Mouse (Mus musculus) stomach, embryonic 15.5 days (tissue): ENCODE results near the gene Gatb. TPM values are rescaled to one million over a fixed set of nuclear protein-coding genes. Genes with fewer than 3 reads are reported as not detected.
"Not testable (repeated sequence)": the region's sequence is repeated elsewhere in the genome, so short reads cannot be mapped to it uniquely, and the experiment has no call there.

ENCODE experiments used
- ATAC-seq: fragments of 200-750 bp; cut with Nextera tagmentation; 2 replicates; pipeline ENCODE4 v1.8.0; 2017; ENCODE audit warnings: low read depth, moderate number of reproducible peaks, moderate TSS enrichment; ENCODE audit not compliant: insufficient read depth, low FRiP score
- H3K27ac ChIP-seq: fragments of 300-500 bp; sonication (generic); 2 replicates; pipeline ENCODE4 v1.5.1; 2015; ENCODE audit warnings: mild to moderate bottlenecking, inconsistent platforms
- H3K27me3 ChIP-seq: fragments of 300-500 bp; sonication (generic); replicated peaks from 2 replicates; pipeline ENCODE4 v1.6.1; 2015; ENCODE audit warnings: inconsistent platforms
- H3K36me3 ChIP-seq: fragments of 300-500 bp; sonication (generic); 2 replicates; pipeline ENCODE4 v1.6.1; 2015; ENCODE audit warnings: inconsistent platforms
- H3K4me1 ChIP-seq: fragments of 300-500 bp; sonication (generic); 2 replicates; pipeline ENCODE4 v1.6.1; 2015; ENCODE audit warnings: inconsistent platforms
- H3K4me2 ChIP-seq: fragments of 300-500 bp; sonication (generic); 2 replicates; pipeline ENCODE4 v1.6.1; 2015; ENCODE audit warnings: mild to moderate bottlenecking, inconsistent platforms
- H3K4me3 ChIP-seq: fragments of 300-500 bp; sonication (generic); replicated peaks from 2 replicates; pipeline ENCODE4 v1.5.1; 2015; ENCODE audit warnings: inconsistent platforms
- H3K9ac ChIP-seq: fragments of 300-500 bp; sonication (generic); 2 replicates; pipeline ENCODE4 v1.6.1; 2015; ENCODE audit warnings: inconsistent platforms
- H3K9me3 ChIP-seq: fragments of 300-500 bp; sonication (generic); 2 replicates; pipeline ENCODE4 v1.6.1; 2016; ENCODE audit warnings: inconsistent platforms
- WGBS: fragments of 180-500 bp; shearing (Covaris S2); methylation state at CpG from one replicate; pipeline ENCODE4 v1.1.7; 2015; 5-methylcytosine and 5-hydroxymethylcytosine counted together
- polyA plus RNA-seq: library from polyadenylated mRNA; unstranded; fragments of >200 nt; fragmentation: Nextera tagmentation; extraction: Ambion mirVana; gene quantifications from 2 replicates; pipeline ENCODE4 v1.2.1, GENCODE M21; 2015

Gene Gatb
- polyA plus RNA-seq, 1 experiment from 2014 or later, result 22.2 TPM

- Histone ChIP-seq H3K27me3 (no peaks in the 10 kb centered on the region), H3K4me3 (no peak overlapping the region), H3K27ac (no peak overlapping the region), H3K9me3 (no peaks in the 10 kb centered on the region), H3K4me1 (no peaks in the 10 kb centered on the region), H3K4me2 (no peak overlapping the region), H3K36me3 (no peaks in the 10 kb centered on the region), H3K9ac (no peak overlapping the region)
- 52% methylated on average over 2 of the region's 2 CpGs for WGBS
- ATAC-seq, result no peak
Measured at GRCm38 (mm10) chr3:85571276-85571675, 2.6 kb upstream of the Gatb start.

- not testable (repeated sequence) for H3K4me3 ChIP-seq, H3K27ac ChIP-seq, H3K9ac ChIP-seq, ATAC-seq, H3K9me3 ChIP-seq, H3K4me1 ChIP-seq, H3K27me3 ChIP-seq, H3K4me2 ChIP-seq, H3K36me3 ChIP-seq
- 90% methylated on average over 8 of the region's 8 CpGs for WGBS
Measured at GRCm38 (mm10) chr3:85572502-85572901, 1.4 kb upstream of the Gatb start.

- Histone ChIP-seq H3K27me3 (no peaks in the 10 kb centered on the region), H3K4me3 (peak overlapping the region; percentile 63), H3K36me3 (no peaks in the 10 kb centered on the region), H3K4me2 (peak overlapping the region; percentile 60), H3K9me3 (no peaks in the 10 kb centered on the region), H3K4me1 (no peaks in the 10 kb centered on the region), H3K9ac (no peak overlapping the region), H3K27ac (no peak overlapping the region)
- 18% methylated on average over 6 of the region's 6 CpGs for WGBS
- peak; percentile 4; the same call in 1 of the 2 replicates for ATAC-seq
Measured at GRCm38 (mm10) chr3:85573216-85573863, 579 bp upstream of the Gatb start.

GRCm38 (mm10) chr3:85582726-85583125, 8.8 kb downstream of the Gatb start:
- H3K27ac ChIP-seq, result no peak overlapping the region
- no peaks in the 10 kb centered on the region for H3K9me3 ChIP-seq
- no peaks in the 10 kb centered on the region for H3K4me1 ChIP-seq
- no peak overlapping the region for H3K4me2 ChIP-seq
- H3K4me3 ChIP-seq, result no peak overlapping the region
- 68% methylated on average over 2 of the region's 2 CpGs for WGBS
- no peaks in the 10 kb centered on the region for H3K36me3 ChIP-seq
- ATAC-seq, result no peak
- H3K9ac ChIP-seq, result no peak overlapping the region
- H3K27me3 ChIP-seq, result no peaks in the 10 kb centered on the region

GRCm38 (mm10) chr3:85583194-85583593, 9.3 kb downstream of the Gatb start:
- Histone ChIP-seq H3K27ac (no peak overlapping the region), H3K9ac (no peak overlapping the region), H3K9me3 (no peaks in the 10 kb centered on the region), H3K4me3 (no peak overlapping the region), H3K4me1 (no peaks in the 10 kb centered on the region), H3K36me3 (no peaks in the 10 kb centered on the region), H3K27me3 (no peaks in the 10 kb centered on the region), H3K4me2 (no peak overlapping the region)
- no peak for ATAC-seq
- 75% methylated on average over 5 of the region's 5 CpGs for WGBS

- ATAC-seq, result peak; percentile 56; the same call in 1 of the 2 replicates
- Histone ChIP-seq H3K36me3 (no peaks in the 10 kb centered on the region), H3K9me3 (no peaks in the 10 kb centered on the region), H3K27me3 (no peaks in the 10 kb centered on the region), H3K4me1 (no peaks in the 10 kb centered on the region; the same call in 1 of the 2 replicates), H3K27ac (no peak overlapping the region), H3K4me2 (no peak overlapping the region), H3K9ac (no peak overlapping the region), H3K4me3 (no peak overlapping the region)
- 81% methylated on average over 4 of the region's 4 CpGs for WGBS
Measured at GRCm38 (mm10) chr3:85584966-85585365, 11.0 kb downstream of the Gatb start.

- peak; percentile 73; the same call in 1 of the 2 replicates for ATAC-seq
- Histone ChIP-seq H3K9ac (no peak overlapping the region), H3K36me3 (no peaks in the 10 kb centered on the region), H3K4me3 (no peak overlapping the region), H3K4me2 (no peak overlapping the region), H3K4me1 (no peaks in the 10 kb centered on the region; the same call in 1 of the 2 replicates), H3K27me3 (no peaks in the 10 kb centered on the region), H3K9me3 (no peaks in the 10 kb centered on the region), H3K27ac (no peak overlapping the region)
- 39% methylated on average over 2 of the region's 2 CpGs for WGBS
Measured at GRCm38 (mm10) chr3:85588701-85589100, 14.8 kb downstream of the Gatb start.

GRCm38 (mm10) chr3:85590090-85590754, 16.3 kb downstream of the Gatb start:
- H3K36me3 ChIP-seq, result no peaks in the 10 kb centered on the region
- no peaks in the 10 kb centered on the region for H3K27me3 ChIP-seq
- H3K9ac ChIP-seq, result no peak overlapping the region
- no peak overlapping the region for H3K27ac ChIP-seq
- H3K4me2 ChIP-seq, result no peak overlapping the region
- no peaks in the 10 kb centered on the region for H3K9me3 ChIP-seq
- WGBS, result 91% methylated on average over 3 of the region's 3 CpGs
- no peak for ATAC-seq
- no peak overlapping the region for H3K4me3 ChIP-seq
- no peaks in the 10 kb centered on the region; the same call in 1 of the 2 replicates for H3K4me1 ChIP-seq

- Histone ChIP-seq H3K9ac (no peak overlapping the region), H3K4me1 (no peaks in the 10 kb centered on the region; the same call in 1 of the 2 replicates), H3K27ac (no peak overlapping the region), H3K4me3 (no peak overlapping the region), H3K4me2 (no peak overlapping the region), H3K36me3 (no peaks in the 10 kb centered on the region), H3K27me3 (no peaks in the 10 kb centered on the region), H3K9me3 (no peaks in the 10 kb centered on the region)
- peak; percentile 27; the same call in 1 of the 2 replicates for ATAC-seq
- 57% methylated on average over 4 of the region's 4 CpGs for WGBS
Measured at GRCm38 (mm10) chr3:85592067-85592466, 18.1 kb downstream of the Gatb start.

- Histone ChIP-seq H3K9me3 (no peaks in the 10 kb centered on the region), H3K9ac (no peak overlapping the region), H3K4me3 (no peak overlapping the region), H3K27ac (no peak overlapping the region), H3K36me3 (no peaks in the 10 kb centered on the region), H3K4me2 (no peak overlapping the region), H3K4me1 (no peaks in the 10 kb centered on the region; the same call in 1 of the 2 replicates), H3K27me3 (no peaks in the 10 kb centered on the region)
- ATAC-seq, result no peak
- 81% methylated on average over 5 of the region's 5 CpGs for WGBS
Measured at GRCm38 (mm10) chr3:85592640-85593252, 18.8 kb downstream of the Gatb start.

GRCm38 (mm10) chr3:85594452-85594851, 20.5 kb downstream of the Gatb start:
- no peak for ATAC-seq
- no peak overlapping the region for H3K9ac ChIP-seq
- H3K27me3 ChIP-seq, result no peaks in the 10 kb centered on the region
- no peak overlapping the region for H3K27ac ChIP-seq
- no peaks in the 10 kb centered on the region for H3K9me3 ChIP-seq
- WGBS, result 60% methylated on average over 3 of the region's 3 CpGs
- no peak overlapping the region for H3K4me3 ChIP-seq
- no peaks in the 10 kb centered on the region for H3K4me1 ChIP-seq
- H3K4me2 ChIP-seq, result no peak overlapping the region
- no peaks in the 10 kb centered on the region for H3K36me3 ChIP-seq

GRCm38 (mm10) chr3:85599526-85599925, 25.6 kb downstream of the Gatb start:
- Histone ChIP-seq H3K36me3 (no peaks in the 10 kb centered on the region), H3K4me2 (no peak overlapping the region), H3K4me3 (no peak overlapping the region), H3K27ac (no peak overlapping the region), H3K9me3 (no peaks in the 10 kb centered on the region), H3K4me1 (no peaks in the 10 kb centered on the region; the same call in 1 of the 2 replicates), H3K9ac (no peak overlapping the region), H3K27me3 (no peaks in the 10 kb centered on the region)
- WGBS, result 77% methylated on average over 3 of the region's 3 CpGs
- no peak for ATAC-seq
